Mouse (Mus musculus): ENCODE measurements at regions not wholly inside any gene's neighbourhood (a gene's known extent, or its start where the extent isn't known, plus 50 kb on each side); places are given as distances from the start of the nearest gene placed in this dataset.

DNA sequence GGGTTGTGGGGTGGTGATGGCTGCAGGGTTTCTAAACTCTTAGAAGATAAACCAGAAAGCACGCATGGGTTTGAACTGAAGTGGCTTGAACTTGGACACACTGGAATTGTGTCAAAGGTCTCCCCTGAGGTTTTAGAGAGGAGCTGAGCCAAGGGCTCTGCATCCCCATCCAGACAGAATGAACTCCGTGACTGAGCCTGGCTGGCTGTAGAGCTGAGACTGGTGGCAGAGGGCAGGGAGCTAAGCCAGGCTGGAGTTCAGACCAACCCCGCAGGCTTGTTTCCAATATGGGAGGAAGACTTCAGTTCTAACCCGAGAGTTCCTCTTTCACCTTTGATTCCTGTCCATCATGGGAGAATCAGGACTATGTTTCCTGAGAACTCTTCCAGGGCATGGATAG is 96.9 kb downstream of the Irs2 start:
- TF ChIP-seq CTCF (IDR thresholded peaks at IDR 0.05; ENCODE audit: insufficient read depth, low read depth, low read length), result no peak
- TF ChIP-seq POLR2A (IDR thresholded peaks at IDR 0.05; ENCODE audit: insufficient read depth, low read depth, low read length), result no peak
